Mouse (Mus musculus) E14TG2a.4 (cell line): Measurements from ENCODE around the gene Pcnx3.
A peak's percentile ranks its signal among the peaks of the same experiment; 100 is the strongest.

Experiments used
- H3K27me3 ChIP-seq: 2 replicates; pipeline ENCODE4 v1.6.1; 2014; ENCODE audit warnings: low read length, control low read depth; ENCODE audit not compliant: insufficient read depth
- H3K36me3 ChIP-seq: 2 replicates; pipeline ENCODE4 v1.6.1; 2014; ENCODE audit warnings: low read length, control low read depth; ENCODE audit not compliant: insufficient read depth
- H3K4me1 ChIP-seq: replicated peaks from 2 replicates; pipeline ENCODE4 v1.6.1; 2014; ENCODE audit warnings: low read depth, low read length, control low read depth
- H3K4me3 ChIP-seq: replicated peaks from 2 replicates; pipeline ENCODE4 v1.5.1; 2014; ENCODE audit warnings: mild to moderate bottlenecking, low read length
- H3K9me3 ChIP-seq: 2 replicates; pipeline ENCODE4 v1.6.1; 2014; ENCODE audit warnings: low read length, control low read depth
- CTCF ChIP-seq: conservative IDR thresholded peaks from 2 replicates; pipeline ENCODE4 v1.5.1; 2014; ENCODE audit warnings: low read length
- NANOG ChIP-seq: IDR thresholded peaks from 2 replicates; pipeline ENCODE4 v1.6.1; 2014; ENCODE audit warnings: borderline replicate concordance, low read length, mixed read lengths
- POU5F1 ChIP-seq: IDR thresholded peaks from 2 replicates; pipeline ENCODE4 v1.6.1; 2014; ENCODE audit warnings: low read length, borderline replicate concordance

Pcnx3 gene

DNA sequence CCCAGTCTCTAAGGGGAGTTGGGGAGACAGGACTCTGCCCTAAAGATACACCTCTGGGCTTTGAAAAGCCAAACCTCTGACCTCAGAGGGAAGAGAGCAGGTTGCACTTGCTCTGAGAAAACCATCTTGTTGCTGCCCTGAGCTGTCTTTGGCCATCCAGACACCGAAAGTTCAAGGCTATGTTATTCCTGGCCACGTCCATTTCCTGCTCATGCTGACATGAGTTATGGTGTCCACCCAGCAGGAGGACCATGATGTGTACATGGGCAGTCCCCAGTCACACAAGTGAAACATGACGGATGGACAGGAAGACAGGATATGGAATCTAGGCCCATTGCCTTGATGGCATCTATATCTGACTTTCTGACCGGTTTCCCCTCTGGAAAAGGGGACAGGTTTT lies 8.3 kb downstream of the Pcnx3 start:
- no peak overlapping the region for H3K4me3 ChIP-seq
- H3K36me3 ChIP-seq: peaks cover 97% of the 10 kb centered on the region
- TF ChIP-seq NANOG (no peak), POU5F1 (no peak), CTCF (no peak)
- H3K27me3 ChIP-seq: no peaks in the 10 kb centered on the region
- no peaks in the 10 kb centered on the region for H3K9me3 ChIP-seq
- peaks cover 13% of the 10 kb centered on the region for H3K4me1 ChIP-seq

DNA sequence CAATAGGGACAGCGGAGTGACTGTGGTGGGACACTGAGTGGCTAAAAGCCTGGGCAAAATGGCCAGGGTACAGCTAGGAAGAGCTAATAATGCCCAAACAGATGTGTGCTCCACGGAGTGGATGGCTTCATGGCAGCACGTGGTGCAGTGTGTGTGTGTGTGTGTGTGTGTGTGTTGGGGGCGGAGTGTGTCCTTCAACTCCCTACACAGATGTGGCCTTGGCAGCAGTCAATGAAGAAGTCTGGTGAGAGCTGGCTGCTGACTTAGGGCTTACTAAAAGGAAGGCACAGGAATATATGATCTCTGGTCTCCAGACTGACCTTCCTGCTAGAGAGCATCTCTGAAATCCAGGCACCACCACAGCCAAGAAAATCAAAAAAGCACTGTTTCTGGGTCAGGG lies 20.3 kb downstream of the Pcnx3 start:
- Histone ChIP-seq H3K4me3 (no peak overlapping the region), H3K36me3 (peaks cover 88% of the 10 kb centered on the region), H3K4me1 (peaks cover 41% of the 10 kb centered on the region), H3K9me3 (no peaks in the 10 kb centered on the region), H3K27me3 (no peaks in the 10 kb centered on the region)
- TF ChIP-seq NANOG: no peak
- no peak for TF ChIP-seq CTCF
- no peak for TF ChIP-seq POU5F1

DNA sequence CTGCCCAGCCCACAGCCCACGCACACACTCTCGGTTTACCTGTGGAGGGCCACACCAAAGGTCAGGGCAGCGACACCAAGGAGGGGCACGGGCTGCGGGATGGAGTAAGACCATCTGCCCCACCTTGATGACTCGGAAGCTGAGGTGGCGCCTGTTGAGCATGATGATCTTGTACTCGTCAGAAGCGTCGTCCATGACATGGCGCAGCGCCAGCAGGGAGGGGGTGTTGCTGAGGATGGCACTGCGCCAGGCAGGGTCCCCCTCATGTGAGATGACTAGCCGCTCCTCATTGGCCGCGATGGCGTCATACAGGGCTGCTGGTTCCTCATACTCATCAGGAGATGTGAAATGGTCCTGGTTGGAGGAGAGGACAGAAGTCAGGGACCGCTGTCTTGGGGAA lies 22.3 kb downstream of the Pcnx3 start:
- no peaks in the 10 kb centered on the region for H3K9me3 ChIP-seq
- peaks cover 4% of the 10 kb centered on the region; the same call in 1 of the 2 replicates for H3K27me3 ChIP-seq
- H3K36me3 ChIP-seq: peaks cover 68% of the 10 kb centered on the region
- peaks cover 56% of the 10 kb centered on the region for H3K4me1 ChIP-seq
- peak overlapping the region; percentile 26; the same call in 1 of the 2 replicates for H3K4me3 ChIP-seq
- no peak for TF ChIP-seq POU5F1
- TF ChIP-seq NANOG: no peak
- TF ChIP-seq CTCF: no peak

- peaks cover 12% of the 10 kb centered on the region for H3K27me3 ChIP-seq
- H3K4me1 ChIP-seq: peaks cover 65% of the 10 kb centered on the region
- TF ChIP-seq POU5F1 (no peak), CTCF (no peak), NANOG (no peak)
- H3K4me3 ChIP-seq: peak overlapping the region; percentile 43
- H3K9me3 ChIP-seq: no peaks in the 10 kb centered on the region
- peaks cover 59% of the 10 kb centered on the region for H3K36me3 ChIP-seq
Measured at GRCm38 (mm10) chr19:5665465-5665864, 23.2 kb downstream of the Pcnx3 start.

- peaks cover 73% of the 10 kb centered on the region for H3K4me1 ChIP-seq
- peaks cover 54% of the 10 kb centered on the region for H3K36me3 ChIP-seq
- no peaks in the 10 kb centered on the region for H3K9me3 ChIP-seq
- H3K4me3 ChIP-seq: no peak overlapping the region
- peaks cover 19% of the 10 kb centered on the region for H3K27me3 ChIP-seq
- TF ChIP-seq NANOG (no peak), POU5F1 (no peak), CTCF (no peak)
Measured at GRCm38 (mm10) chr19:5664669-5665257, 23.9 kb downstream of the Pcnx3 start.

DNA sequence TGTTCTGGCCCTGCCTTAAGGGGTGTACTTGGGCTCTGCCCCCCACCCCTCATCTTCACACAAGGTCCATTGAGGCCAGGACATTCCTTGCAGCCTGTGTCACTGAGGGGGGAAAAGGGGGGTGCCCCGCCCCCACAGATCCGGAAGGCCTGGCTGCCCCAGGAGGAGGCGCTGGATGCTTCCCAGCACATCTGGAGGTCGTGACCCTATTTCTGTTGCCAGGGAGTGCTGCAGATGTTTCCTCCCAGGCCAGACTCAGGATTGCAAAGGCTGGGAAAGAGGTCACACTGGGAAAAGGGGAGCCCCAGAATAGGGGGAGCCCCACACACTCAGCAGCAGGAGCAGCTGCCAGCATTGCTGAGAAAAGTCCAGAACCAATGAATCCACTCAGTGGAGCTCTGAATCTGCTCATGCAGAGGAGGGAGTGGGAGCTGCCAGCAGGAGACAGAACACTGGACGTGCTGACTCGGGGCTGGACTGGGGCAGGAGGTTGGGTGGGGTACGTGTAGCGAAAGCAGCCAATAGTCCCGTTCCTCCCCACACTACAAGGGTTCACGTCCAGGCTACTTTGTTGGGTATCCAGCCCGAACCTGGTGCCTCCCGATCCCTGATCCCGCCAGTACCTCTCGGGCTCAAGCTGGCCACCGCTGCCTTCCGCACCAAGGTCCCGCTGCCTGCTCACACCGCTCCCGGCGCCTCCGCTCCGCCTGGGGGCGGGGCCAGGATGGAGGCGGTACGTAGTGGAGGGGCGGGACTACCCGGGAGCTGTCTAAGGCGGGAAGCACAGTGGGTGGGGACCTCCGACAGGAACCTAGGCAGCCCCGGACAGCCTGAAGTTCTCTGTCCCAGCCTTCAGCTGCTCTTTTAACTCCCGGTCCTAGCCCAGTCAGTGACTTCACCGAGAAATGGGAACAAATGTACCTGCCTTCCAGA lies 25.5 kb downstream of the Pcnx3 start, which contains the start of gene Sipa1:
TSS of gene Sipa1 (minus strand) at position 727 of the 933 bp plus-strand sequence.
- no peaks in the 10 kb centered on the region for H3K9me3 ChIP-seq
- peaks cover 39% of the 10 kb centered on the region for H3K36me3 ChIP-seq
- TF ChIP-seq CTCF (no peak), NANOG (no peak), POU5F1 (no peak)
- peak within 1 kb of the TSS; percentile 78 for H3K4me3 ChIP-seq
- H3K27me3 ChIP-seq: peaks cover 27% of the 10 kb centered on the region
- H3K4me1 ChIP-seq: peaks cover 82% of the 10 kb centered on the region

DNA sequence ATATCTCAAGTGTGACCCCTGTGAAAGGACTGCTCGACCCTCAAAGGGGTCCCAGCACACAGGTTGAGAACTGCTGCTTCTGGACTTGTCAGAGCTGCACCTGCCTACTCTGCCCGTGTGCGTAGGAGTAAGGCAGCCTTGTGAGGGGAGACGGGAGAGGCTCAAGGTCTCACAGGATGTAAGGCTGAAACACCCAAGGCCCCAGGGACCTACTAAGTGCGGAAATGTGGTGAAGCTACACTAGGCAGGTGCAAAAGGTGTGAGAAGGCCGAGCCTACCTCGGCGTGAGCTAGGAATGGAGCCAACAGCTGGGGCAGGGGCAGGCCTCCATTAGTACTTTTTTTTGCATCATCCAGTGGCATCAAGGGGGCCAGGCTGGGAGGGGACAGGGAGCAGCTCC lies 26.4 kb downstream of the Pcnx3 start:
- peaks cover 27% of the 10 kb centered on the region for H3K27me3 ChIP-seq
- peaks cover 77% of the 10 kb centered on the region for H3K4me1 ChIP-seq
- 0 out of 2 replicates have a peak overlapping the region, but pooled peaks have one; percentile 29 for H3K4me3 ChIP-seq
- H3K36me3 ChIP-seq: peaks cover 36% of the 10 kb centered on the region
- H3K9me3 ChIP-seq: no peaks in the 10 kb centered on the region
- TF ChIP-seq CTCF: no peak
- TF ChIP-seq POU5F1: no peak
- TF ChIP-seq NANOG: no peak
